Mouse (Mus musculus) stomach, embryonic 14.5 days (tissue): Measurements from ENCODE around the gene Csde1. TPM values are rescaled to one million over a fixed set of nuclear protein-coding genes. Genes with fewer than 3 reads are reported as not detected.

ENCODE experiments used
- ATAC-seq: fragments of 200-750 bp; cut with Nextera tagmentation; 2 replicates; pipeline ENCODE4 v1.8.0; 2017; ENCODE audit warnings: low read depth, moderate TSS enrichment; ENCODE audit not compliant: insufficient number of reproducible peaks, insufficient read depth, low FRiP score
- H3K27ac ChIP-seq: fragments of 300-500 bp; sonication (generic); 2 replicates; pipeline ENCODE4 v1.5.1; 2014; ENCODE audit warnings: mild to moderate bottlenecking, low read length, moderate library complexity, mixed read lengths
- H3K27me3 ChIP-seq: fragments of 300-500 bp; sonication (generic); 2 replicates; pipeline ENCODE4 v1.6.1; 2014; ENCODE audit warnings: low read length, control low read depth, mixed read lengths; ENCODE audit not compliant: control insufficient read depth, insufficient read depth
- H3K36me3 ChIP-seq: fragments of 300-500 bp; sonication (generic); 2 replicates; pipeline ENCODE4 v1.6.1; 2014; ENCODE audit warnings: mild to moderate bottlenecking, control low read depth, low read length, moderate library complexity, mixed read lengths; ENCODE audit not compliant: control insufficient read depth, insufficient read depth
- H3K4me1 ChIP-seq: fragments of 300-500 bp; sonication (generic); 2 replicates; pipeline ENCODE4 v1.6.1; 2014; ENCODE audit warnings: low read length, control low read depth, mixed read lengths; ENCODE audit not compliant: control insufficient read depth, insufficient read depth
- H3K4me2 ChIP-seq: fragments of 300-500 bp; sonication (generic); replicated peaks from 2 replicates; pipeline ENCODE4 v1.6.1; 2014; ENCODE audit warnings: low read depth, low read length, control low read depth
- H3K4me3 ChIP-seq: fragments of 300-500 bp; sonication (generic); 2 replicates; pipeline ENCODE4 v1.5.1; 2014; ENCODE audit warnings: low read depth, low read length, control low read depth
- H3K9ac ChIP-seq: fragments of 300-500 bp; sonication (generic); replicated peaks from 2 replicates; pipeline ENCODE4 v1.6.1; 2014; ENCODE audit warnings: low read depth, mild to moderate bottlenecking, control low read depth, low read length, moderate library complexity, mixed read lengths
- H3K9me3 ChIP-seq: fragments of 300-500 bp; sonication (generic); 2 replicates; pipeline ENCODE4 v1.6.1; 2016; ENCODE audit warnings: low read depth, low read length, control low read depth; ENCODE audit not compliant: control insufficient read depth
- WGBS: fragments of 180-500 bp; shearing (Covaris S2); extraction: QIAGEN DNeasy Blood & Tissue Kit; methylation state at CpG from one replicate; pipeline ENCODE4 v1.1.7; 2014; 5-methylcytosine and 5-hydroxymethylcytosine counted together
- polyA plus RNA-seq: library from polyadenylated mRNA; unstranded; fragments of >200 nt; fragmentation: Nextera tagmentation; extraction: Ambion mirVana; gene quantifications from 2 replicates; pipeline ENCODE4 v1.2.1, GENCODE M21; 2014

The Csde1 gene
- 455 and 466 TPM in 2 replicates for polyA plus RNA-seq

- under 1% methylated on average over 55 of the region's 55 CpGs for WGBS
- Histone ChIP-seq H3K4me3 (peak within 1 kb of the TSS; percentile 71), H3K27me3 (no peaks in the 10 kb centered on the region), H3K27ac (peak within 1 kb of the TSS; percentile 96), H3K36me3 (no peaks in the 10 kb centered on the region), H3K9ac (peak within 1 kb of the TSS; percentile 95), H3K4me1 (peaks cover 4% of the 10 kb centered on the region; the same call in 1 of the 2 replicates), H3K4me2 (peak within 1 kb of the TSS; percentile 82), H3K9me3 (no peaks in the 10 kb centered on the region)
- peak; percentile 96 for ATAC-seq
Observed at GRCm38 (mm10) chr3:103020249-103020942, at the start of gene Csde1. Csde1 (plus strand) TSS chr3:103020426.

GRCm38 (mm10) chr3:102970508-102970907 is 49.7 kb upstream of the Csde1 start:
- Histone ChIP-seq H3K9me3 (no peaks in the 10 kb centered on the region), H3K27me3 (no peaks in the 10 kb centered on the region), H3K4me1 (no peaks in the 10 kb centered on the region), H3K9ac (no peak overlapping the region), H3K4me2 (no peak overlapping the region), H3K27ac (no peak overlapping the region), H3K36me3 (no peaks in the 10 kb centered on the region), H3K4me3 (no peak overlapping the region)
- WGBS = 73% methylated on average over 3 of the region's 3 CpGs
- ATAC-seq = no peak

GRCm38 (mm10) chr3:102976906-102977305 is 43.3 kb upstream of the Csde1 start:
- H3K4me1 ChIP-seq = no peaks in the 10 kb centered on the region
- no peak overlapping the region for H3K9ac ChIP-seq
- no peak for ATAC-seq
- H3K36me3 ChIP-seq = no peaks in the 10 kb centered on the region
- 77% methylated on average over 4 of the region's 4 CpGs for WGBS
- no peak overlapping the region for H3K27ac ChIP-seq
- H3K4me2 ChIP-seq = no peak overlapping the region
- no peak overlapping the region for H3K4me3 ChIP-seq
- H3K9me3 ChIP-seq = no peaks in the 10 kb centered on the region
- H3K27me3 ChIP-seq = no peaks in the 10 kb centered on the region

- Histone ChIP-seq H3K4me3 (no peak overlapping the region), H3K4me2 (no peak overlapping the region), H3K36me3 (no peaks in the 10 kb centered on the region), H3K4me1 (no peaks in the 10 kb centered on the region), H3K27ac (no peak overlapping the region), H3K27me3 (no peaks in the 10 kb centered on the region), H3K9ac (no peak overlapping the region), H3K9me3 (no peaks in the 10 kb centered on the region)
- 29% methylated on average over 10 of the region's 10 CpGs for WGBS
- 0 out of 2 replicates have a peak, but pooled peaks have one; percentile 46 for ATAC-seq
Observed at GRCm38 (mm10) chr3:102979550-102980348, 40.5 kb upstream of the Csde1 start.

GRCm38 (mm10) chr3:102980349-102980736 is 39.9 kb upstream of the Csde1 start:
- H3K9me3 ChIP-seq = no peaks in the 10 kb centered on the region
- WGBS = 39% methylated on average over 3 of the region's 3 CpGs

GRCm38 (mm10) chr3:102991041-102991440 is 29.2 kb upstream of the Csde1 start:
- Histone ChIP-seq H3K4me1 (no peaks in the 10 kb centered on the region), H3K27ac (no peak overlapping the region), H3K27me3 (no peaks in the 10 kb centered on the region), H3K4me3 (no peak overlapping the region), H3K9ac (no peak overlapping the region), H3K9me3 (no peaks in the 10 kb centered on the region), H3K36me3 (no peaks in the 10 kb centered on the region), H3K4me2 (no peak overlapping the region)
- ATAC-seq = no peak
- 70% methylated on average over 8 of the region's 8 CpGs for WGBS

More at GRCm38 (mm10) chr3:102980349-102980736, 39.9 kb upstream of the Csde1 start:
- H3K27ac ChIP-seq = no peak overlapping the region
- no peaks in the 10 kb centered on the region for H3K4me1 ChIP-seq
- H3K27me3 ChIP-seq = no peaks in the 10 kb centered on the region
- no peak for ATAC-seq
- no peaks in the 10 kb centered on the region for H3K36me3 ChIP-seq
- H3K9ac ChIP-seq = no peak overlapping the region
- H3K4me2 ChIP-seq = no peak overlapping the region
- no peak overlapping the region for H3K4me3 ChIP-seq

- H3K4me2 ChIP-seq = no peak overlapping the region
- no peak overlapping the region for H3K4me3 ChIP-seq
- H3K36me3 ChIP-seq = no peaks in the 10 kb centered on the region
- H3K9ac ChIP-seq = no peak overlapping the region
- H3K27me3 ChIP-seq = no peaks in the 10 kb centered on the region
- no peak overlapping the region for H3K27ac ChIP-seq
- no peaks in the 10 kb centered on the region for H3K9me3 ChIP-seq
- ATAC-seq = no peak
- H3K4me1 ChIP-seq = peaks cover 3% of the 10 kb centered on the region; the same call in 1 of the 2 replicates
- WGBS = 25% methylated on average over 3 of the region's 3 CpGs
Observed at GRCm38 (mm10) chr3:102992936-102993335, 27.3 kb upstream of the Csde1 start.

GRCm38 (mm10) chr3:102995233-102995604 is 25.0 kb upstream of the Csde1 start:
- Histone ChIP-seq H3K27me3 (no peaks in the 10 kb centered on the region), H3K9me3 (no peaks in the 10 kb centered on the region), H3K9ac (0 out of 2 replicates have a peak overlapping the region, but pooled peaks have one; percentile 69), H3K4me3 (peak overlapping the region; percentile 64), H3K4me1 (peaks cover 3% of the 10 kb centered on the region; the same call in 1 of the 2 replicates), H3K4me2 (peak overlapping the region; percentile 55), H3K36me3 (peaks cover 10% of the 10 kb centered on the region), H3K27ac (peak overlapping the region; percentile 84; the same call in 1 of the 2 replicates)
- ATAC-seq = no peak
- WGBS = 48% methylated on average over 7 of the region's 7 CpGs
